Mouse (Mus musculus): ENCODE results near the gene Sec24a.

- no peak for TF ChIP-seq CTCF (conservative IDR thresholded peaks at IDR 0.05; ENCODE audit: low read length)
- no peak for TF ChIP-seq POU5F1 (IDR thresholded peaks at IDR 0.05; ENCODE audit: borderline replicate concordance, low read length)
Measured at GRCm38 (mm10) chr11:51649889-51650199, 113.6 kb downstream of the Sec24a start.

Data from E14TG2a.4 (cell line).